Mouse (Mus musculus) layer of hippocampus, postnatal 14 days (tissue): ENCODE measurements around the gene Gm14412. TPM values are rescaled to one million over a fixed set of nuclear protein-coding genes. Genes with fewer than 3 reads are reported as not detected.
"Not testable (repeated sequence)": the region's sequence is repeated elsewhere in the genome, so short reads cannot be mapped to it uniquely, and the experiment has no call there.

Source experiments
- DNase-seq, 2 experiments: peaks; one replicate each; pipeline ENCODE4 v3.0.0; 2021 to 2022; ENCODE audit warnings: low spot score in 2 of 2, mixed read lengths in 1 of 2
- long read RNA-seq, 2 experiments: library from polyadenylated mRNA; stranded (forward); transcript quantifications; one replicate each; pipeline ENCODE4 v2.0.0; 2021
- total RNA-seq, 2 experiments: library from RNA; stranded (reverse); gene quantifications; 2 replicates each; pipeline ENCODE4 v1.2.3; 2021

Gene Gm14412
- 1 to 10 TPM; 3.9 to 4.1 TPM for total RNA-seq
- long read RNA-seq, experiment 1, result 0 reads
- long read RNA-seq, experiment 2, result 0 reads

GRCm38 (mm10) chr2:177324257-177324733, at the start of gene Gm14412:
TSS of gene Gm14412 (minus strand) at chr2:177324307.
- DNase-seq, result not testable (repeated sequence)

DNA sequence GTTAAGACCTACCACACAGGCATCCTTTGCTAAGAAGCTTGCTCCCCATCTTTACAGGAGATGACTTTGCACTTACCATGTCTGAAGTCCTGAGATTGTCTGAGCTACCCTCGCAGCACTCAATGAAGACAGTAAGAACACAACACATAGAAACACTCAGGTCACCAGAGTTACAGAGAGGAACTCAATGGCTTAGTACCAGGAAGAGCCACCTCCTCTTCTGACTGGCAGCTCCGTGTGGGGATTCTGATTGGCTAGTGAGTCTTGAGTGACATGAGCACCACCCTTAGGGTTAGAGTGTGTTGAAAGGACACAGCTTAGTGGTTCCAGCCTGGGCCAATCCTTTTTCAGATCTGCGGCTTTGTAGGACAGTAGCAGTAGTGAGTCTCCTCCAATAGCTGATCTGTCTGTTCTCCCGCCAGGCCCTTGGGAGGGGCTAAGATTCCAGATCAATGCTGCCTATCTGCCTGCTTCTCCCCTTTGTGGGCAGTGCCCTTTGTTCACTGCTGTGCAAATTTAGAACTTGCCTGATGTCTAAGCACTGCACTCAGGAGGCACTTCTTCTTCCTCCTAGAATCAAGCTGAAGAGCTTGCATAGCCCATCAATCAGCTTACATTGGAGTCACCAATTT, 5.7 kb upstream of the Gm14412 start:
- not testable (repeated sequence) for DNase-seq

DNA sequence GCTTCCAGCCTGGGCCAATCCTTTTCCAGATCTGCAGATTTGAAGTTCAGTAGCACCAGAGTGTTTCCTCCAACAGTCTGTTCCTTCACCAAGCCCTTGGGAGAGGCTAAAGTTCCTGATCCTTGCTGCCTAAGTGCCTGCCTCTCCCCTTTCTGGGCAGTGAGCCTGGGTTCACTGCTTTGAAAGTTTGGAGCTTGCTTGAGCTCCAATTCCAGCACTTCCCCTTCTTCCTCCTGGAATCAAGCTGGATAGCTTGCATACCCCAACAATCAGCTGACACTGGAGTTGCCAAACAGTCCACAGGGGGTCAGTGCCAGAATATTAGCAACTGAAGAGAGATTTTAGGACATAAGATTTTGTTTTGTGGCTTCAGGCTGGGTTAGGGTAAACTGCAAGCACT, 2.7 kb downstream of the Gm14412 start:
- not testable (repeated sequence) for DNase-seq

DNA sequence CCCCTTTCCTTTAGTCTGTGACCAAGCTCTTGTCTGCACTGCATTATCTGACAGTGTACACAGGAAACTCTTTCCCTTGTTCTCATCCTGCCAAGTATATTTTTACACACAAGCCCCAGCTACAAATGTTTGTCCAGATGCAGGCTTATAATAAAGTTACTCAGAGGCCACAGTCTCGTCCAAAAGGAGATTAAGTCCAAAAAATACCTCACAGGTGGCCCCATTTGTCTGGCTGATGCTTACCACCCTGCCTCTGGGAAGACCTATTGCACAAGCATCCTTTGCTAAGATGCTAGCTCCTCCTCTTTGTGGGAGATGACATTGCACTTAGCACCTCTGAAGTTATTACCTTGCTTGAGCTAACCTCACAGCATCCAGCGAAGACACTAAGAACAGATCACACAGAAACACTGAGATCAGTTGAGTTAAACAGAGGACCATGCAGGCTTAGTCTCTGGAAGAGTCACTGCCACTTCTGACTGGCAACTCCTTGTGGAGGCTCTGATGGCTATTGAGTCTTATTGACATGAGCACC, 3.3 kb downstream of the Gm14412 start:
- not testable (repeated sequence) for DNase-seq

DNA sequence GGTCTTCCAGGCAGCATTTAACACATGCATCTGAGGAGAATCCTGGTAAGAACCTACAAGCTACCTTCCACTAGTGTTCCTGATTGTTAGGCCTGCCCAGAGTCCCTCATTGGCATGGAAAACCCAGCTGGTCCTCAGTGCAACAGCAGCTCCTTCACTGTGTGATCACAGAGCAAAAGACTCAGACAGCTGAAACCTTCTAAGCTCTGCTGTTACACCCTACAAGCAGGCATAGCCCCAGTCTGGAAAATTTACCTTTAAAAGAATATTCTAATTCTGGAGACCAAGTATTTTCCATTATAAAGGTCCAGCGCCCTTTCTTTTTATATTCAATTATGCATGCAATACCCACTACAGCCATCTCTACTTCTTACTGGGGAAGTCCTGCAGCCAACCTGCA, 5.1 kb downstream of the Gm14412 start:
- DNase-seq, result no peak

- DNase-seq, result not testable (repeated sequence)
These were observed 14.5 kb downstream of the Gm14412 start for GRCm38 (mm10) chr2:177309627-177310026.

GRCm38 (mm10) chr2:177304980-177305379, 19.1 kb downstream of the Gm14412 start:
- DNase-seq, result not testable (repeated sequence)

DNA sequence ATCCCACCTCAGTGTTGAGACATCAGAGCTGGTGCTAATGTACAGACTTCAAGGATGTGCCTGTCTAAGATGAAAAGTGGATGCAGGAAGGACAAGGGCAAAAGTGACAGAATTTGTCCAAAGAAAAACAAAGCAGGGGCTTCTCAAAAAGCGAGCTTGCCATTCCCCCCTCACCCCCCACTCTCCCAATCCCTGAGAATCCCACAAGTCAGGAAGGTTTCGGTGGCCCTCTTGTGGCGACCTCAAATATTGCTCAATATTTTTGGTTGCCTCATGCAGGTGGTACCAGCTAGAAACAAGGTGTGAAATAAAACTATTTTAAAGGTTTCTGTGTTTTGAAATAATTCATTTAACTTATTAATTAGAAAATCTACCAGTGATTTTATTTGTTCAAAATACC, 40.4 kb downstream of the Gm14412 start:
- DNase-seq, result not testable (repeated sequence)

GRCm38 (mm10) chr2:177277754-177278153, 46.4 kb downstream of the Gm14412 start:
- not testable (repeated sequence) for DNase-seq

DNA sequence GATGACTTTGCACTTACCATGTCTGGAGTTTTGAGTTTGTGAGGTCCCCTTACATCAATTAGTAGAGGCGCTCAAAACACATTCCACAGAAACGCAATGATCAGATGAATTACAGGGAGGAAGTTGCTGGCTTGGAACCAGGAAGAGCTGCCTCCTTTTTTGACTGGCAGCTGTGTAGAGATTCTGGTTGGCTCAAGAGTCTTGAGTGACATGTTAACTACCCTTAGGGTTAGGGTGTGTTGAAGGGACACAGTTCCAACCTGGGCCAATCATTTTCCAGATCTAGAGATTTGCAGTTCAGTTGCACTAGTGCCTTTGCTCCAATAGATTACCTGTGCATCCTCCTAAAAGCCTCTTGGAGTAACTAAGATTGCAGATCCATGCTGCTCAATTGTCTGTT, 51.9 kb downstream of the Gm14412 start:
- DNase-seq, result not testable (repeated sequence)

DNA sequence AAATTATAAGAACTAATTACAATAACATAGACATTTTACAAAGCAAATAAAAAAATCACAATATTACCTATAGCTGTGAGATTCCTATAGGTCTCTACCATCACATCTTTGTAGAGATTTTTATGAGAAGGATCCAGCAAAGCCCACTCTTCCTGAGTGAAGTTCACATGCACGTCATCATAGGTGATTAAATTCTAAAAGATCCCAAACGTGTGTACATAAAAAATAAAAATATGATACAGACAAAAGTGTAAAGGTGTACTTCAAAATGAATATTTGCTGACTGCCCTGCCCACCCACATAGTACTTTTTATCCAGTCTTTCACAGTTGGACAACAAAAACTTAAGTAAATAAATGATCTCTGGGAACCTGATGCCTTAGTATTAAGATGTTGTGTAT, 57.2 kb downstream of the Gm14412 start, which contains the start of gene Gm14409:
Gene Gm14409 (minus strand): TSS at position 101 of the 400 bp plus-strand sequence.
- not testable (repeated sequence) for DNase-seq

Other genes starting within 250 kb of the Gm14412 start
- 1 to 10 TPM in 1 of 2 experiments, under 1 TPM in 1; 0.98 to 1.5 TPM for gene Gm14401, start 250.0 kb downstream of the Gm14412 start, total RNA-seq
- gene Gm14410, start 117.9 kb downstream of the Gm14412 start, total RNA-seq, result 10 to 100 TPM; 56.2 to 60.9 TPM
- gene Gm14409, start 57.3 kb downstream of the Gm14412 start, total RNA-seq, result 1 to 10 TPM; 1.2 to 1.3 TPM
- 10 to 100 TPM; 36.2 to 38.6 TPM for gene Gm14418, start 74.0 kb upstream of the Gm14412 start, total RNA-seq
- 10 to 100 TPM; 35.4 to 41.2 TPM for gene Zfp970, start 140.4 kb upstream of the Gm14412 start, total RNA-seq
- gene Gm14403, start 173.9 kb upstream of the Gm14412 start, total RNA-seq, result 10 to 100 TPM; 34.2 to 38.9 TPM